Mouse (Mus musculus): ENCODE results near the gene Rce1. TPM values are rescaled to one million over a fixed set of nuclear protein-coding genes. Genes with fewer than 3 reads are reported as not detected.

Gene Rce1
- 11.7 and 17.7 TPM in 2 replicates for total RNA-seq (2023)

DNA sequence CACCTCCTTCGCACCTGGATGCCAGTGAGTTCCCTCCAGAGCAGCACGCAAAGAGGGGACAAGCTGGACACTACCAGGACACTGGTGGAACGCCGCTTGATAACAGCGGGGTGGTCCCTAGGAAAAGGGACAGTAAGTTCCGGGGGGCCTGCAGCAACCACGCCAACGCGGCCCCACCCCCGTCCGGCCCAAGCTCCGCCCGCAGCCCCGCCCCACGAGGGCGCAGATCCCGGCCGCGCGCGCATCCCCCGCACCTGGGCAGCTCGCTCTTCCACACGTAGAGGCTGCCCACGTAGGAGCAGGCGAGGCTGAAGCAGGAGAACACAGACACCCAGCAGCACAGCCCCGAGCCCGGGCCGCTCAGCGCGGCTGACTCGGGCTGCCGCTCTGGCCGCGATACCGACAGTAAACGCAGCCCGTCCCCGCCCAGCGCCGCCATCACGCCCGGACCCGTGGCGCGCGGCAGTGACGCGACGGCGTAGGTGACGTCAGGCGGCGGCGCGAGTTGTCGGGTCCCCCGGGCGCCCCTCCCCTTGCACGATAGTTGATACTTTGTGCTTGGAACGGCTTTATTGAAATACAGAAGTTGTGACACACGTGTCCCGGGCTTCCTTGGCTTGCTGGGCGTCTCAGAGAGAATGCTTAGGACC, at the start of gene Rce1:
Gene Rce1, minus strand, starts transcription at position 463 of the 650 bp plus-strand sequence.

DNA sequence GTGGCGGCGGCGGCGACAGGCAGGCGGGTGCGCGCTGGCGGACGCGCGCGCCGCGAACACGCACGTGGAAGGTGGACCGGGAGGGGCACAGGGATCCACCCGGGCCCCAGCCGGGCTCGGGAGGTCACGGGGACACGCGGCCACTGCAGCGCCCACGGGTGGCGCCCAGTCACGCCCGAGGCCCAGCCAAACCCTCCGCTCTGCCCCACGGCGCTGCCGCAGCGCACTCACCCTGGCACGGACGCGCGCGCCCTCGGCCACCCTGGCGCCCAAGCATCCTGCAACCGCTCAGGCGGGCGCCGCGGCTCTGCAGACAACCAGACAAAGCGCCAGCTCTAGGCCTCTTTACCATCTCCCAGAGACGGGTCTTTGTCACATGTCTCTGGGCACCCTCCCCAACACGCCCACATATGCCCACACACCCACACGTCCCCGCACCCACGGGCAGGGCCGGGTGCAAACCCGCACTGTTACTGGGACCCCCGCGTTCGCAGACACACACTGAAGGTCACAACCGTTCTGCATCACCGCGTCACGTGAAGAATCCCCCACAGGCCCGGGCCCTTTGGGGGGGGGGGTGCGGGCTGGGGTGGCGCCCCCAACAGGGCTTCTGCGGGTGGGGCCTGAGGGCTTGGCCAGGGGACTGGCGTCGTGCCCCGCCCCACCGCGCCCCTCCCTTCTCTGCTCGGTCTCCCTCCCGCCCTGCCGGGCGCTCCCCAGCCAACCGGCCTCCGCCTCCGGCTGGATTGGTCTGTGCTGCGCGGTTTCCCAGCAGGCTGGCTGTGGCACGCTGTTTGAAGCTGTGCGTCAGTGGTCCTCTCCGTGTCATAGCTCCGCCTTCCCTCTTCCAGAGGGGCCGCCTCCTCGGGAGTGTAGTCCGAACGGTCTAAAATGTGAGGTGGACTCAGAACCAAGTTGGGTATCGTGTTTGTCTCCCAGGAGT, 10.0 kb downstream of the Rce1 start, which contains the start of gene Lrfn4:
Gene Lrfn4, minus strand, starts transcription at position 517 of the 943 bp plus-strand sequence.

Other genes with a start within 250 kb of the Rce1 start
- gene Kdm2a, start 227.4 kb downstream of the Rce1 start, total RNA-seq (2023), result 112 and 155 TPM in 2 replicates
- not detected in 2 replicates for gene Rhod, start 186.2 kb downstream of the Rce1 start, total RNA-seq (2023)
- not detected in 2 replicates for gene Syt12, start 148.2 kb downstream of the Rce1 start, total RNA-seq (2023)
- not detected in 2 replicates for gene 2010003K11Rik, start 127.1 kb downstream of the Rce1 start, total RNA-seq (2023)
- 1.5 and 1.7 TPM in 2 replicates for gene Pcx, start 115.2 kb downstream of the Rce1 start, total RNA-seq (2023)
- gene Lrfn4, start 10.0 kb downstream of the Rce1 start, total RNA-seq (2023), result 0.29 and 0.76 TPM in 2 replicates
- gene Gm960, start 73.0 kb upstream of the Rce1 start, total RNA-seq (2023), result not detected in 2 replicates
- 0.05 TPM in 1 of 2 replicates, not detected in the other for gene Sptbn2, start 85.5 kb upstream of the Rce1 start, total RNA-seq (2023)
- 10.2 and 11.6 TPM in 2 replicates for gene Rbm4b, start 130.9 kb upstream of the Rce1 start, total RNA-seq (2023)
- gene Rbm4, start 168.3 kb upstream of the Rce1 start, total RNA-seq (2023), result 38.2 and 43.7 TPM in 2 replicates
- gene Gm21992, start 186.0 kb upstream of the Rce1 start, total RNA-seq (2023), result 11.1 and 17.9 TPM in 2 replicates
- gene Rbm14, start 186.0 kb upstream of the Rce1 start, total RNA-seq (2023), result 35.2 and 39.3 TPM in 2 replicates
- 8.4 and 9.7 TPM in 2 replicates for gene Ccs, start 213.7 kb upstream of the Rce1 start, total RNA-seq (2023)
- not detected in 2 replicates for gene Ccdc87, start 213.7 kb upstream of the Rce1 start, total RNA-seq (2023)
- gene Ctsf, start 229.5 kb upstream of the Rce1 start, total RNA-seq (2023), result 0.92 and 1.1 TPM in 2 replicates

All from neutrophil, adult 65 days (primary cell).